Mouse (Mus musculus): ENCODE data around the gene Gm6217. TPM values are rescaled to one million over a fixed set of nuclear protein-coding genes. Genes with fewer than 3 reads are reported as not detected.
"Not testable (repeated sequence)": the region's sequence is repeated elsewhere in the genome, so short reads cannot be mapped to it uniquely, and the experiment has no call there.

Gm6217 gene
- not detected in 2 replicates for polyA plus RNA-seq (2016; fragmentation: Nextera tagmentation; extraction: Ambion mirVana)

GRCm38 (mm10) chr1:82931326-82931725 is at the start of gene Gm6217:
TSS of gene Gm6217 (minus strand) at chr1:82931399.
- H3K36me3 ChIP-seq = not testable (repeated sequence)

GRCm38 (mm10) chr1:82977840-82978239 is 46.6 kb upstream of the Gm6217 start:
- no peaks in the 10 kb centered on the region for H3K9me3 ChIP-seq
- H3K36me3 ChIP-seq = no peaks in the 10 kb centered on the region
- H3K9ac ChIP-seq = no peak overlapping the region
- ATAC-seq (ENCODE audit: insufficient number of reproducible peaks, insufficient read depth, low FRiP score, low TSS enrichment) = no peak
- no peaks in the 10 kb centered on the region for H3K27me3 ChIP-seq
- no peak overlapping the region for H3K4me3 ChIP-seq
- H3K27ac ChIP-seq = no peak overlapping the region
- no peaks in the 10 kb centered on the region for H3K4me1 ChIP-seq
- H3K4me2 ChIP-seq (replicated peaks) = no peak overlapping the region

More at GRCm38 (mm10) chr1:82931326-82931725, at the start of gene Gm6217:
- not testable (repeated sequence) for ATAC-seq (ENCODE audit: insufficient number of reproducible peaks, insufficient read depth, low FRiP score, low TSS enrichment); H3K9me3 ChIP-seq; H3K4me2 ChIP-seq (replicated peaks); H3K9ac ChIP-seq; H3K27me3 ChIP-seq; H3K4me1 ChIP-seq; H3K27ac ChIP-seq; H3K4me3 ChIP-seq
- no CpG with 5 or more reads among the region's 6 CpGs for WGBS

- Histone ChIP-seq H3K27me3 (no peaks in the 10 kb centered on the region), H3K9ac (no peak overlapping the region), H3K4me1 (no peaks in the 10 kb centered on the region), H3K4me2 (replicated peaks) (no peak overlapping the region), H3K36me3 (no peaks in the 10 kb centered on the region), H3K27ac (no peak overlapping the region), H3K9me3 (no peaks in the 10 kb centered on the region), H3K4me3 (no peak overlapping the region)
- ATAC-seq (ENCODE audit: insufficient number of reproducible peaks, insufficient read depth, low FRiP score, low TSS enrichment) = no peak
- WGBS = 74% methylated on average over 5 of the region's 5 CpGs
These were observed 44.6 kb upstream of the Gm6217 start for GRCm38 (mm10) chr1:82975750-82976149.

GRCm38 (mm10) chr1:82974342-82974741 is 43.1 kb upstream of the Gm6217 start:
- Histone ChIP-seq H3K4me2 (replicated peaks) (no peak overlapping the region), H3K4me3 (no peak overlapping the region), H3K4me1 (no peaks in the 10 kb centered on the region), H3K36me3 (no peaks in the 10 kb centered on the region), H3K27me3 (no peaks in the 10 kb centered on the region), H3K9ac (no peak overlapping the region), H3K9me3 (no peaks in the 10 kb centered on the region), H3K27ac (no peak overlapping the region)
- WGBS = 88% methylated on average over 9 of the region's 9 CpGs
- no peak for ATAC-seq (ENCODE audit: insufficient number of reproducible peaks, insufficient read depth, low FRiP score, low TSS enrichment)

GRCm38 (mm10) chr1:82973901-82974300 is 42.7 kb upstream of the Gm6217 start:
- Histone ChIP-seq H3K4me1 (no peaks in the 10 kb centered on the region), H3K27ac (no peak overlapping the region), H3K4me2 (replicated peaks) (no peak overlapping the region), H3K9me3 (no peaks in the 10 kb centered on the region), H3K4me3 (no peak overlapping the region), H3K27me3 (no peaks in the 10 kb centered on the region), H3K9ac (no peak overlapping the region), H3K36me3 (no peaks in the 10 kb centered on the region)
- 69% methylated on average over 6 of the region's 6 CpGs for WGBS
- ATAC-seq (ENCODE audit: insufficient number of reproducible peaks, insufficient read depth, low FRiP score, low TSS enrichment) = no peak

GRCm38 (mm10) chr1:82973244-82973643 is 42.0 kb upstream of the Gm6217 start:
- 83% methylated on average over 1 of the region's 1 CpGs for WGBS
- no peak overlapping the region for H3K4me2 ChIP-seq (replicated peaks)
- H3K9ac ChIP-seq = no peak overlapping the region
- ATAC-seq (ENCODE audit: insufficient number of reproducible peaks, insufficient read depth, low FRiP score, low TSS enrichment) = no peak
- no peaks in the 10 kb centered on the region for H3K4me1 ChIP-seq
- H3K4me3 ChIP-seq = no peak overlapping the region
- no peak overlapping the region for H3K27ac ChIP-seq
- H3K27me3 ChIP-seq = no peaks in the 10 kb centered on the region
- H3K9me3 ChIP-seq = no peaks in the 10 kb centered on the region
- H3K36me3 ChIP-seq = no peaks in the 10 kb centered on the region

- Histone ChIP-seq H3K36me3 (no peaks in the 10 kb centered on the region), H3K27me3 (no peaks in the 10 kb centered on the region), H3K4me3 (no peak overlapping the region), H3K9me3 (no peaks in the 10 kb centered on the region), H3K4me2 (replicated peaks) (no peak overlapping the region), H3K4me1 (no peaks in the 10 kb centered on the region), H3K9ac (no peak overlapping the region), H3K27ac (no peak overlapping the region)
- WGBS = 62% methylated on average over 4 of the region's 4 CpGs
- ATAC-seq (ENCODE audit: insufficient number of reproducible peaks, insufficient read depth, low FRiP score, low TSS enrichment) = no peak
These were observed 40.8 kb upstream of the Gm6217 start for GRCm38 (mm10) chr1:82972046-82972445.

- H3K4me1 ChIP-seq = no peaks in the 10 kb centered on the region
- H3K9ac ChIP-seq = no peak overlapping the region
- no peak overlapping the region for H3K27ac ChIP-seq
- no peak for ATAC-seq (ENCODE audit: insufficient number of reproducible peaks, insufficient read depth, low FRiP score, low TSS enrichment)
- H3K4me2 ChIP-seq (replicated peaks) = no peak overlapping the region
- H3K9me3 ChIP-seq = no peaks in the 10 kb centered on the region
- no peaks in the 10 kb centered on the region for H3K27me3 ChIP-seq
- no peaks in the 10 kb centered on the region for H3K36me3 ChIP-seq
- H3K4me3 ChIP-seq = no peak overlapping the region
- 75% methylated on average over 3 of the region's 3 CpGs for WGBS
These were observed 35.2 kb upstream of the Gm6217 start for GRCm38 (mm10) chr1:82966413-82966812.

- Histone ChIP-seq H3K4me1 (no peaks in the 10 kb centered on the region), H3K27me3 (no peaks in the 10 kb centered on the region), H3K4me3 (no peak within 1 kb of the TSS), H3K4me2 (replicated peaks) (no peak within 1 kb of the TSS), H3K9ac (no peak within 1 kb of the TSS), H3K9me3 (no peaks in the 10 kb centered on the region), H3K27ac (no peak within 1 kb of the TSS), H3K36me3 (no peaks in the 10 kb centered on the region)
- ATAC-seq (ENCODE audit: insufficient number of reproducible peaks, insufficient read depth, low FRiP score, low TSS enrichment) = no peak
- WGBS = 89% methylated on average over 11 of the region's 11 CpGs
These were observed 28.7 kb upstream of the Gm6217 start, which contains the start of gene Gm47955 for GRCm38 (mm10) chr1:82959870-82960385. TSS of gene Gm47955 (plus strand) at chr1:82960286.

- ATAC-seq (ENCODE audit: insufficient number of reproducible peaks, insufficient read depth, low FRiP score, low TSS enrichment); H3K27me3 ChIP-seq; H3K4me3 ChIP-seq; H3K36me3 ChIP-seq; H3K4me2 ChIP-seq (replicated peaks); H3K9ac ChIP-seq; H3K27ac ChIP-seq; H3K9me3 ChIP-seq; H3K4me1 ChIP-seq: not testable (repeated sequence)
These were observed 24.7 kb upstream of the Gm6217 start, which contains the start of gene Gm7544 for GRCm38 (mm10) chr1:82955913-82956312. TSS of gene Gm7544 (minus strand) at chr1:82956013.

GRCm38 (mm10) chr1:82948601-82949000 is 17.4 kb upstream of the Gm6217 start:
- no peak overlapping the region for H3K9ac ChIP-seq
- H3K4me1 ChIP-seq = no peaks in the 10 kb centered on the region
- H3K27ac ChIP-seq = no peak overlapping the region
- H3K36me3 ChIP-seq = no peaks in the 10 kb centered on the region
- no peak overlapping the region for H3K4me3 ChIP-seq
- WGBS = 87% methylated on average over 2 of the region's 2 CpGs
- H3K9me3 ChIP-seq = no peaks in the 10 kb centered on the region
- no peak for ATAC-seq (ENCODE audit: insufficient number of reproducible peaks, insufficient read depth, low FRiP score, low TSS enrichment)
- no peaks in the 10 kb centered on the region for H3K27me3 ChIP-seq
- H3K4me2 ChIP-seq (replicated peaks) = no peak overlapping the region

- not testable (repeated sequence) for H3K36me3 ChIP-seq; H3K27ac ChIP-seq; H3K4me1 ChIP-seq; H3K27me3 ChIP-seq; H3K9me3 ChIP-seq; H3K4me3 ChIP-seq; ATAC-seq (ENCODE audit: insufficient number of reproducible peaks, insufficient read depth, low FRiP score, low TSS enrichment); H3K4me2 ChIP-seq (replicated peaks); H3K9ac ChIP-seq
- 92% methylated on average over 2 of the region's 2 CpGs for WGBS
These were observed 14.8 kb upstream of the Gm6217 start for GRCm38 (mm10) chr1:82946029-82946428.

- not testable (repeated sequence) for H3K9me3 ChIP-seq; H3K36me3 ChIP-seq; H3K4me2 ChIP-seq (replicated peaks); H3K27ac ChIP-seq; H3K4me3 ChIP-seq; H3K9ac ChIP-seq; H3K4me1 ChIP-seq; H3K27me3 ChIP-seq; ATAC-seq (ENCODE audit: insufficient number of reproducible peaks, insufficient read depth, low FRiP score, low TSS enrichment)
- no CpG with 5 or more reads among the region's 6 CpGs for WGBS
These were observed 12.1 kb upstream of the Gm6217 start, which contains the start of gene A030003K21Rik for GRCm38 (mm10) chr1:82943295-82943694. TSS of gene A030003K21Rik (minus strand) at chr1:82943388.

Data from embryonic facial prominence, embryonic 12.5 days (tissue).